In genomic region chrX:12129230-12129629, GRCm38 (mm10) we compare ENCODE assay signal across 8 mouse cellular contexts. TPM values are rescaled to one million over a fixed set of nuclear protein-coding genes. Genes with fewer than 3 reads are reported as not detected.
A peak's percentile ranks its signal among the peaks of the same experiment; 100 is the strongest.
DNase-seq lines count a peak whose midpoint lies in the region; ATAC-seq and TF ChIP-seq lines count a peak whose summit lies in the region.

No protein-coding gene starts in this region.

- WGBS in heart, postnatal 0 days: 4% methylated on average over 24 of the region's 24 CpGs
- WGBS in kidney, postnatal 0 days: 12% methylated on average over 24 of the region's 24 CpGs

- no peak for TF ChIP-seq POLR2A in CH12.LX (IDR thresholded peaks at IDR 0.05; ENCODE audit: low read depth, low read length)
- TF ChIP-seq POLR2A in embryonic fibroblast, embryonic 13.5 days (IDR thresholded peaks at IDR 0.05; ENCODE audit: low read depth, low read length): no peak

- peaks cover 14 to 43% of the 10 kb centered on the region in 2 experiments for H3K4me1 ChIP-seq in CH12.LX (ENCODE audit: control insufficient read depth in 1 of 2, insufficient read depth in 2 of 2)
- H3K4me1 ChIP-seq in embryonic fibroblast, embryonic 13.5 days (ENCODE audit: control insufficient read depth, insufficient read depth, low read length): no peaks in the 10 kb centered on the region; the same call in 1 of the 2 replicates
- H3K4me1 ChIP-seq in heart, postnatal 0 days (ENCODE audit: control insufficient read depth, insufficient read depth): peaks cover 8% of the 10 kb centered on the region; the same call in 1 of the 2 replicates
- no peaks in the 10 kb centered on the region for H3K4me1 ChIP-seq in kidney, postnatal 0 days (replicated peaks; ENCODE audit: insufficient read depth, low read length)

- no peak for TF ChIP-seq EP300 in CH12.LX (IDR thresholded peaks at IDR 0.05; ENCODE audit: low read length)
- TF ChIP-seq EP300 in heart, postnatal 0 days (IDR thresholded peaks at IDR 0.05; ENCODE audit: low read depth): 0 out of 2 replicates have a peak, but pooled peaks have one; percentile 33

- TF ChIP-seq CTCF in CH12.LX (conservative IDR thresholded peaks at IDR 0.05 in 1 of 2, IDR thresholded peaks at IDR 0.05 in 1 of 2; ENCODE audit: low read depth in 2 of 2, low read length in 2 of 2): no peak
- TF ChIP-seq CTCF in embryonic fibroblast, embryonic 13.5 days (IDR thresholded peaks at IDR 0.05; ENCODE audit: borderline replicate concordance, insufficient read depth, low read length): no peak
- 0 out of 2 replicates have a peak, but pooled peaks have one; percentile 3 for TF ChIP-seq CTCF in heart, postnatal 0 days (IDR thresholded peaks at IDR 0.05; ENCODE audit: low read depth)
- no peak for TF ChIP-seq CTCF in kidney, postnatal 0 days (IDR thresholded peaks at IDR 0.05; ENCODE audit: low read depth)

- H3K4me2 ChIP-seq in CH12.LX (ENCODE audit: insufficient read depth, low read depth, poor library complexity, severe bottlenecking): peak overlapping the region; percentile 93
- H3K4me2 ChIP-seq in heart, postnatal 0 days (ENCODE audit: low read depth, low read length): peak overlapping the region; percentile 86
- peak overlapping the region; percentile 73 for H3K4me2 ChIP-seq in kidney, postnatal 0 days (ENCODE audit: low read length)

- in situ Hi-C loops in CH12.LX (cut with MboI; ENCODE audit: low pct_ligation_motif_present, low pct_unique_long_range_greater_than_20kb, low sequenced_read_pairs): loop anchor here (5.0 kb wide), 1 partner anchor 42 kb away; no protein-coding TSS in a partner anchor

- peak overlapping the region; percentile 74 for H3K27ac ChIP-seq in CH12.LX (ENCODE audit: insufficient read depth, low read depth)
- H3K27ac ChIP-seq in embryonic fibroblast, embryonic 13.5 days (ENCODE audit: insufficient read depth, low read length): peak overlapping the region; percentile 54
- H3K27ac ChIP-seq in heart, postnatal 0 days (ENCODE audit: low read depth): peak overlapping the region; percentile 87
- 0 out of 2 replicates have a peak overlapping the region, but pooled peaks have one; percentile 79 for H3K27ac ChIP-seq in kidney, postnatal 0 days

- no peaks in the 10 kb centered on the region for H3K36me3 ChIP-seq in CH12.LX (replicated peaks in 1 of 2; ENCODE audit: control insufficient read depth in 1 of 2, insufficient read depth in 1 of 2, low read length in 1 of 2)
- H3K36me3 ChIP-seq in heart, postnatal 0 days (replicated peaks; ENCODE audit: control insufficient read depth, insufficient read depth, low read length): no peaks in the 10 kb centered on the region
- no peaks in the 10 kb centered on the region for H3K36me3 ChIP-seq in kidney, postnatal 0 days (ENCODE audit: insufficient read depth, low read length)

- TF ChIP-seq RAD21 in CH12.LX (IDR thresholded peaks at IDR 0.05; ENCODE audit: low read depth, low read length): no peak

- no peaks in the 10 kb centered on the region for H3K9me3 ChIP-seq in CH12.LX (replicated peaks; ENCODE audit: low read length)
- H3K9me3 ChIP-seq in heart, postnatal 0 days (replicated peaks; ENCODE audit: control insufficient read depth, low read length): no peaks in the 10 kb centered on the region
- H3K9me3 ChIP-seq in kidney, postnatal 0 days (replicated peaks; ENCODE audit: low read length): no peaks in the 10 kb centered on the region

- no peaks in the 10 kb centered on the region for H3K27me3 ChIP-seq in CH12.LX (replicated peaks)
- H3K27me3 ChIP-seq in heart, postnatal 0 days (ENCODE audit: control insufficient read depth, insufficient read depth, low read length): peaks cover 2% of the 10 kb centered on the region; the same call in 1 of the 2 replicates
- no peaks in the 10 kb centered on the region; the same call in 1 of the 2 replicates for H3K27me3 ChIP-seq in kidney, postnatal 0 days (ENCODE audit: insufficient read depth, low read length)

- peak overlapping the region in 1 of 3 experiments; percentile 55 for H3K4me3 ChIP-seq in CH12.LX (replicated peaks in 1 of 3; ENCODE audit: low read depth in 2 of 3, low read length in 2 of 3, poor library complexity in 1 of 3)
- no peak overlapping the region; the same call in 1 of the 2 replicates for H3K4me3 ChIP-seq in embryonic fibroblast, embryonic 13.5 days (ENCODE audit: insufficient read depth, low read length)
- peak overlapping the region; percentile 69 for H3K4me3 ChIP-seq in heart, postnatal 0 days (ENCODE audit: low read depth, low read length)
- no peak overlapping the region; the same call in 1 of the 2 replicates for H3K4me3 ChIP-seq in kidney, postnatal 0 days (replicated peaks; ENCODE audit: low read depth, low read length)

- dilution Hi-C loops in CH12.LX (cut with MboI; ENCODE audit: extremely low pct_ligation_motif_present, extremely low pct_unique_long_range_greater_than_20kb, low sequenced_read_pairs): no loop called here

- peaks cover 25% of the 10 kb centered on the region for H3K79me2 ChIP-seq in CH12.LX (replicated peaks; ENCODE audit: control insufficient read depth, extremely low read depth, insufficient read depth, poor library complexity, severe bottlenecking)

- ATAC-seq in heart, postnatal 0 days (ENCODE audit: insufficient read depth, low read depth): peak; percentile 64
- ATAC-seq in kidney, postnatal 0 days (replicated peaks; ENCODE audit: low FRiP score, low read depth): no peak
- peak; percentile 28 for ATAC-seq in megakaryocyte, adult 5-6 weeks (ENCODE audit: poor library complexity, severe bottlenecking)

- H3K9ac ChIP-seq in CH12.LX (ENCODE audit: insufficient read depth, low read depth): peak overlapping the region; percentile 76; the same call in 1 of the 2 replicates
- peak overlapping the region; percentile 69; the same call in 1 of the 2 replicates for H3K9ac ChIP-seq in heart, postnatal 0 days (replicated peaks; ENCODE audit: low read depth, low read length)
- no peak overlapping the region for H3K9ac ChIP-seq in kidney, postnatal 0 days (ENCODE audit: low read depth, low read length)

- DNase-seq in adrenal gland, adult (ENCODE audit: inconsistent age in 2 of 2, low spot score in 1 of 2): peak; percentile 80 to 84
- DNase-seq in adrenal gland, postnatal 4 days (ENCODE audit: low spot score in 2 of 2): no peak
- DNase-seq in CH12.LX (ENCODE audit: extremely low read depth): no peak
- DNase-seq in heart, postnatal 0 days (ENCODE audit: low spot score): peak; percentile 83
- DNase-seq in kidney, postnatal 0 days (ENCODE audit: low spot score): no peak
- peak; percentile 47 to 60 for DNase-seq in thymus, adult 18-20 months

TF ChIP-seq in CH12.LX, 34 proteins besides CTCF, POLR2A, EP300 and RAD21:
- peak; percentile 58 for TF ChIP-seq NRF1 (IDR thresholded peaks at IDR 0.05; ENCODE audit: low read depth, low read length)
- TF ChIP-seq MXI1 (IDR thresholded peaks at IDR 0.05; ENCODE audit: low read depth, low read length): no peak
- TF ChIP-seq ELF1 (IDR thresholded peaks at IDR 0.05; ENCODE audit: low read depth, low read length): peak; percentile 42; the same call in 1 of the 2 replicates
- no peak for TF ChIP-seq POLR2AphosphoS2 (IDR thresholded peaks at IDR 0.05; ENCODE audit: low read depth, low read length)
- TF ChIP-seq BHLHE40 (IDR thresholded peaks at IDR 0.05; ENCODE audit: low read depth, low read length): peak; percentile 75

RNA-seq across cellular contexts. Expression of gene Bcor, which starts 30.9 kb away (rescaled TPM):
- 10 to 100 TPM; 34.6 to 37.8 TPM for total RNA-seq in adrenal gland, postnatal 4 days (2021)
- total RNA-seq in CH12.LX (2012; rRNA removed): 40.0 and 41.1 TPM in 2 replicates
- 14.3 and 14.6 TPM in 2 replicates for total RNA-seq in CH12.LX (2014; rRNA removed)
- 29.6 and 33.8 TPM in 2 replicates for polyA plus RNA-seq in CH12.LX (2012; ENCODE audit: insufficient read length, low read depth)
- 20.8 and 21.9 TPM in 2 replicates for polyA plus RNA-seq in embryonic fibroblast, embryonic 13.5 days (2011; ENCODE audit: insufficient read length, low read depth, missing spikeins)
- total RNA-seq in heart, postnatal 0 days (2014; rRNA removed; ENCODE audit: low replicate concordance): 25.7 and 35.5 TPM in 2 replicates
- 8.9 and 10.1 TPM in 2 replicates for polyA plus RNA-seq in heart, postnatal 0 days (2015; fragmentation: Nextera tagmentation; extraction: Ambion mirVana)
- polyA plus RNA-seq in kidney, postnatal 0 days (2015; fragmentation: Nextera tagmentation; extraction: Ambion mirVana): 12.2 and 12.8 TPM in 2 replicates
- total RNA-seq in megakaryocyte, adult 5-6 weeks (2015): 27.3 and 27.7 TPM in 2 replicates
- total RNA-seq in megakaryocyte, adult 5-6 weeks (2017): 24.7 and 27.9 TPM in 2 replicates

Comparison
In these comparisons a context has a peak if more than half of its experiments do, and no peak if none do; other contexts are left out.
1. DNase-seq: peak in adrenal gland, adult (2 of 2), heart, postnatal 0 days (single experiment) and thymus, adult 18-20 months (2 of 2); none in adrenal gland, postnatal 4 days (0 of 2), CH12.LX (single experiment) and kidney, postnatal 0 days (single experiment).
2. Peak in every context shown above with its lines, with median percentiles within 50 percentile points of each other: H3K27ac ChIP-seq and H3K4me2 ChIP-seq.